Mouse (Mus musculus): ENCODE results near the gene Stx7.

GRCm38 (mm10) chr10:24138623-24139261, 10.4 kb upstream of the Stx7 start:
- no peak for TF ChIP-seq CTCF (conservative IDR thresholded peaks at IDR 0.05; ENCODE audit: low read length)
- no peak for TF ChIP-seq POU5F1 (IDR thresholded peaks at IDR 0.05; ENCODE audit: borderline replicate concordance, low read length)
- no peak for TF ChIP-seq NANOG (IDR thresholded peaks at IDR 0.05; ENCODE audit: borderline replicate concordance, low read length)
